Mouse (Mus musculus) kidney, postnatal 10 days (tissue): ENCODE results near the gene Ttyh1.
"Not testable (repeated sequence)": the region's sequence is repeated elsewhere in the genome, so short reads cannot be mapped to it uniquely, and the experiment has no call there.

Source experiments
- DNase-seq: peaks from one replicate; pipeline ENCODE4 v3.0.0; 2021; ENCODE audit warnings: mixed read lengths

Ttyh1 gene

GRCm38 (mm10) chr7:4144766-4145551, 25.8 kb downstream of the Ttyh1 start:
- DNase-seq, result no peak

GRCm38 (mm10) chr7:4145552-4146190, 26.5 kb downstream of the Ttyh1 start:
- peak; percentile 70 for DNase-seq

- DNase-seq, result no peak
Observed at GRCm38 (mm10) chr7:4146241-4147180, 27.3 kb downstream of the Ttyh1 start.

DNA sequence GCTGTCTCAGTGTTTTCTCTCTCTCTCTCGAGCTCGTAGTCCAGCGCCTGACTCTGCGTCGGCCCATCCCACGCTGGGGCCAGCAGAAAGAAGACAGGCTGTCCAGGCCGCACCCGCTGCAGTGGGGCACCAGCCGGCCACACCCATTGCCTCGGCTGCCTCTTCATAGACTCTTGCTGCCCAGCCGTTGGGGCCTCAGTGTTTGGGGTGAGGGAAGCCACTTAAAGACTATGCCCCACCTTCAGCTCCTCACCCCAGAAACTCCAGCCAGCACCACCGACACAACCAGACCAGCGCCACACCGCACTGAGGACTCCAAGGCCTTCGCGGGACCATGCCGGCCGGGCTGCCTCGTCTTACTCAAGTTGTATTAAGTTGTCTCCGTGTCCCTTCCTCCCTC, 28.2 kb downstream of the Ttyh1 start:
- DNase-seq, result no peak

DNA sequence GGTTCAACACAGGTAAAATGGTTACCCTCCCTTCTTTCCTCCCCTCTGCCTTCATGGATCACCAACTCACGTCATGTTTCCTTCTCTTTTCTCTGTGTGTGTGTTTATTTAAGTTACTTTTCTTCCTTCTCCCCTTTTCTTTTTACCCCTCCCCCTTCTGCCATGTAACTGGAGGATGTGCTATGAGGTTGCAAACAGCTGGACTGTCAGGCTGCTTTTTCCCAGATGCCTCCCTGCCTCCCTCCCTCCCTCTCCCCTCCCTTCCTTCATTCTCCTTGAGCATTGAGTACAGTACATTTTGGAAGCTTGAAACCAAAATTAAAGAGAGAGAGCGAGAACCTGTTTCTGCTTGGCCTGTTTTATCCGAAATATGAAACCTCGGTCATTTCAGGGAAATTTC, 28.6 kb downstream of the Ttyh1 start:
- DNase-seq, result no peak

GRCm38 (mm10) chr7:4148341-4149208, 29.4 kb downstream of the Ttyh1 start:
- no peak for DNase-seq

- DNase-seq, result peak; percentile 90
Observed at GRCm38 (mm10) chr7:4149209-4150054, 30.2 kb downstream of the Ttyh1 start.

GRCm38 (mm10) chr7:4150059-4150541, 30.9 kb downstream of the Ttyh1 start, which contains the start of gene Leng9:
Gene Leng9 (minus strand): TSS chr7:4150374.
- peak; percentile 66 for DNase-seq

GRCm38 (mm10) chr7:4150811-4151221, 31.6 kb downstream of the Ttyh1 start:
- DNase-seq, result peak; percentile 72

DNA sequence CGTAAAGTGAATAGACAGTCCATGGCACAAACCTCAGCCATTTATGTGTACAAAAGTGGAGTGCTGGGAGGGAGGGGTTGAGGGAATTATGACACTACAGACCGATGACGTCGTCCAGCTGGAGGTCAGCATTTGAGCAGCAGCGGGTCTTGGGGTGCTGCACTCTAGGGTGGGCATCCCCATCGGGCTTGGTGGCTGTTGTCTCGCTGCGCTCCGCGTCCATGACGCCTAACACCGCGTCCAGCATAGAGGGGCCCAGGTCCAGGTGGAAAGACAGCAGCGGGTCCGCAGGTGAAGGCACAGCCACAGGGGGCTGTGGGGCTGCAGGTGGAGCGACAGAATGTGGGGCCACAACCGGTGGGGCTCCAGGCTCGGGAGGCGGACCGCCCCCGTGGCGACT, 32.0 kb downstream of the Ttyh1 start:
- DNase-seq, result no peak

- no peak for DNase-seq
Observed at GRCm38 (mm10) chr7:4154356-4154755, 35.1 kb downstream of the Ttyh1 start.

DNA sequence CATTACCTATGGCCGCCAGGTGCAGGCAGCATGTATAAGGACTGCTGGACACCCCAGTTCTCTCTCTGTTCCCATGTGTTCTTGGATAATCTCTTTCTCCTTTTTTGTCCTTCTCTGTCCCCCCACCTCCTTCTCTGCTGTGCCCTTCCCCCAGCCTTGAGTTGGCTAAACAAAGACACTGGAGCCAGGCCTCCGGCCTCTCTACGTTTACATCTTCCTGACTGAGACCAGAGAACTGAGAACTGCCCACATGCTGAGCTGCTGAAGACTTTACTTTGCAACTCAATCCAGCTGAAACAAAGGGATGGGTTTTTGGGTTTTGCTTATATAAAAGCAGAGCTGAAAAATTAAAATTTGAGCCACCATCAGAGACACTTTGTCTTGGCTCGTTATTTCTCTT, 35.8 kb downstream of the Ttyh1 start:
- no peak for DNase-seq

GRCm38 (mm10) chr7:4161596-4161995, 42.4 kb downstream of the Ttyh1 start:
- not testable (repeated sequence) for DNase-seq

- peak; percentile 45 for DNase-seq
Observed at GRCm38 (mm10) chr7:4163571-4164072, 44.4 kb downstream of the Ttyh1 start.

- DNase-seq, result peak; percentile 87
Observed at GRCm38 (mm10) chr7:4164090-4164910, 45.1 kb downstream of the Ttyh1 start, which contains the start of gene Cdc42ep5. Gene Cdc42ep5 (minus strand): TSS chr7:4164860.

- peak; percentile 49 for DNase-seq
Observed at GRCm38 (mm10) chr7:4165286-4165685, 46.1 kb downstream of the Ttyh1 start.

GRCm38 (mm10) chr7:4167098-4167497, 47.9 kb downstream of the Ttyh1 start:
- DNase-seq, result peak; percentile 19

- DNase-seq, result no peak
Observed at GRCm38 (mm10) chr7:4170193-4170938, 51.2 kb downstream of the Ttyh1 start.

- peak; percentile 83 for DNase-seq
Observed at GRCm38 (mm10) chr7:4178438-4178837, 59.2 kb downstream of the Ttyh1 start.
